Mouse (Mus musculus) lung, postnatal 0 days (tissue): ENCODE measurements around the gene Akap8. TPM values are rescaled to one million over a fixed set of nuclear protein-coding genes. Genes with fewer than 3 reads are reported as not detected.

ENCODE experiments used
- ATAC-seq: fragments of 200-750 bp; cut with Nextera tagmentation; 2 replicates; pipeline ENCODE4 v1.8.0; 2017; ENCODE audit warnings: moderate library complexity
- DNase-seq: peaks from one replicate; pipeline ENCODE4 v3.0.0-alpha.2; 2016; ENCODE audit warnings: low spot score
- H3K27ac ChIP-seq: fragments of 300-500 bp; sonication (generic); 2 replicates; pipeline ENCODE4 v1.5.1; 2014; ENCODE audit warnings: antibody characterized with exemption, mild to moderate bottlenecking, low read length, mixed read lengths
- H3K27me3 ChIP-seq: fragments of 300-500 bp; sonication (generic); replicated peaks from 2 replicates; pipeline ENCODE4 v1.6.1; 2014; ENCODE audit warnings: low read length, mixed read lengths; ENCODE audit not compliant: insufficient read depth
- H3K36me3 ChIP-seq: fragments of 300-500 bp; sonication (generic); 2 replicates; pipeline ENCODE4 v1.6.1; 2014; ENCODE audit warnings: low read length, mixed read lengths; ENCODE audit not compliant: insufficient read depth
- H3K4me1 ChIP-seq: fragments of 300-500 bp; sonication (generic); 2 replicates; pipeline ENCODE4 v1.6.1; 2014; ENCODE audit warnings: antibody characterized with exemption, low read depth, low read length, mixed read lengths; ENCODE audit not compliant: insufficient read depth
- H3K4me2 ChIP-seq: fragments of 300-500 bp; sonication (generic); replicated peaks from 2 replicates; pipeline ENCODE4 v1.6.1; 2014; ENCODE audit warnings: low read depth, mild to moderate bottlenecking, low read length, moderate library complexity, mixed read lengths
- H3K4me3 ChIP-seq: fragments of 300-500 bp; sonication (generic); 2 replicates; pipeline ENCODE4 v1.5.1; 2014; ENCODE audit warnings: low read depth, low read length
- H3K9ac ChIP-seq: fragments of 300-500 bp; sonication (generic); replicated peaks from 2 replicates; pipeline ENCODE4 v1.6.1; 2014; ENCODE audit warnings: low read depth, mild to moderate bottlenecking
- H3K9me3 ChIP-seq: fragments of 300-500 bp; sonication (generic); 2 replicates; pipeline ENCODE4 v1.6.1; 2016; ENCODE audit warnings: low read length, mixed read lengths
- CTCF ChIP-seq: IDR thresholded peaks from 2 replicates; pipeline ENCODE4 v1.5.1; 2016; ENCODE audit warnings: antibody characterized with exemption, mild to moderate bottlenecking
- EP300 ChIP-seq: IDR thresholded peaks from 2 replicates; pipeline ENCODE4 v1.6.1; 2016; ENCODE audit warnings: antibody characterized with exemption, mild to moderate bottlenecking, control low read depth
- WGBS: fragments of 180-500 bp; shearing (Covaris S2); extraction: QIAGEN DNeasy Blood & Tissue Kit; methylation state at CpG from one replicate; pipeline ENCODE4 v1.1.7; 2014; 5-methylcytosine and 5-hydroxymethylcytosine counted together
- polyA plus RNA-seq: library from polyadenylated mRNA; unstranded; fragments of >200 nt; fragmentation: Nextera tagmentation; extraction: Ambion mirVana; gene quantifications from 2 replicates; pipeline ENCODE4 v1.2.1, GENCODE M21; 2015

Akap8 gene
- polyA plus RNA-seq, 1 experiment from 2014 or later: 30.2 TPM

DNA sequence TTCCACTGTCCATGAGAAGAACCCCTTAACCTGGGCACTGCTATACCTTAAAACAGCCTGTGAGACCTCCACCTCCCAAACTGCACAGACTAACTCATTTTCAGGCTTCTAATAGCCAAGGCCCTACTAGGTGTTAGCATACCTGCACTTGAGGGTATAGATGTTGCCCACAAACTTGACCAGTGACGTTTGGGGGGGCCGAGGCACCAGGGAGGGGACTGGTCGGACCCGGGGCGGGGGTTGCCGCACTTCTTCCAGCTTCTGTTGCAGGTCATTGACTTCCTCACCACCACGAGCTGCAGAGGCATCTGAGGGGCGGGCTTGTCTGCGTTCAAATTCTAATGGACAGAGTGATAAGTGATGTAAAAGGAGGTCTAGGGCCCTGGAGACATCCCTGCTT is 35.2 kb upstream of the Akap8 start:
- no peak overlapping the region for H3K4me3 ChIP-seq
- no peaks in the 10 kb centered on the region for H3K4me1 ChIP-seq
- H3K9ac ChIP-seq: no peak overlapping the region
- no peaks in the 10 kb centered on the region for H3K9me3 ChIP-seq
- H3K36me3 ChIP-seq: peaks cover 49% of the 10 kb centered on the region
- TF ChIP-seq CTCF (no peak), EP300 (no peak)
- ATAC-seq (no peak), DNase-seq (no peak)
- no peak overlapping the region for H3K4me2 ChIP-seq
- WGBS: 87% methylated on average over 9 of the region's 9 CpGs
- H3K27ac ChIP-seq: no peak overlapping the region
- H3K27me3 ChIP-seq: no peaks in the 10 kb centered on the region

GRCm38 (mm10) chr17:32355031-32355430 is 34.0 kb upstream of the Akap8 start:
- TF ChIP-seq EP300 (no peak), CTCF (no peak)
- ATAC-seq (no peak), DNase-seq (no peak)
- H3K27me3 ChIP-seq: no peaks in the 10 kb centered on the region
- no peaks in the 10 kb centered on the region for H3K4me1 ChIP-seq
- H3K9me3 ChIP-seq: no peaks in the 10 kb centered on the region
- no peak overlapping the region for H3K9ac ChIP-seq
- peaks cover 49% of the 10 kb centered on the region for H3K36me3 ChIP-seq
- no peak overlapping the region for H3K4me2 ChIP-seq
- WGBS: 90% methylated on average over 6 of the region's 6 CpGs
- no peak overlapping the region for H3K27ac ChIP-seq
- no peak overlapping the region for H3K4me3 ChIP-seq

DNA sequence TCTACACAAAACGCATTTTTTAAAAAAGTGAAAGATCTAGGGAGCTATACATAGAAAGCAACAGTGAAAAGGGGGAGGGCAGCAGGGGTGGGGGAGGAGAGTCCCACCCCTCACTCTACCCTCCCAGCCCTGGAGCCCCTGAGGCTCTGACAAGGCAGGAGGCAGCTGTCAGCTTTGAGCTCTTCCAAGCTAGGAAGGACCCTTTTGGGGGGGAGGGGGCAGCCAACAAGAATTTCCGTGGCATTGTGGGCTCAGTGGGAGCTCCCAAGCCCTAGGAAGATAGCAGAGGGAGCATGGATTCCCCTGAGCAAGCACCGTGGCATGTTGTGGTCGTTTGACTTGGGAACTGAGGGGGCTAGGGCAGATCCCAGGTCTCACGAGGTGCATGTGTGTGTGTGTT is 33.2 kb upstream of the Akap8 start:
- no peak overlapping the region for H3K4me3 ChIP-seq
- H3K4me1 ChIP-seq: peaks cover 3% of the 10 kb centered on the region; the same call in 1 of the 2 replicates
- ATAC-seq (no peak), DNase-seq (no peak)
- peaks cover 46% of the 10 kb centered on the region for H3K36me3 ChIP-seq
- TF ChIP-seq EP300 (no peak), CTCF (no peak)
- 72% methylated on average over 5 of the region's 5 CpGs for WGBS
- H3K4me2 ChIP-seq: no peak overlapping the region
- H3K9me3 ChIP-seq: no peaks in the 10 kb centered on the region
- H3K27me3 ChIP-seq: no peaks in the 10 kb centered on the region
- no peak overlapping the region for H3K9ac ChIP-seq
- H3K27ac ChIP-seq: no peak overlapping the region

GRCm38 (mm10) chr17:32353696-32354095 is 32.7 kb upstream of the Akap8 start:
- 69% methylated on average over 4 of the region's 4 CpGs for WGBS
- peaks cover 41% of the 10 kb centered on the region for H3K36me3 ChIP-seq

GRCm38 (mm10) chr17:32351726-32352125 is 30.7 kb upstream of the Akap8 start:
- Histone ChIP-seq H3K4me2 (no peak overlapping the region), H3K9ac (no peak overlapping the region), H3K9me3 (no peaks in the 10 kb centered on the region), H3K27ac (no peak overlapping the region), H3K27me3 (no peaks in the 10 kb centered on the region), H3K4me3 (no peak overlapping the region), H3K36me3 (peaks cover 25% of the 10 kb centered on the region), H3K4me1 (peaks cover 4% of the 10 kb centered on the region; the same call in 1 of the 2 replicates)
- TF ChIP-seq CTCF: no peak
- TF ChIP-seq EP300: no peak
- no peak for DNase-seq
- ATAC-seq: no peak

More at GRCm38 (mm10) chr17:32353696-32354095, 32.7 kb upstream of the Akap8 start:
- TF ChIP-seq CTCF (no peak), EP300 (no peak)
- H3K4me1 ChIP-seq: peaks cover 4% of the 10 kb centered on the region; the same call in 1 of the 2 replicates
- H3K4me3 ChIP-seq: no peak overlapping the region
- H3K27me3 ChIP-seq: no peaks in the 10 kb centered on the region
- H3K9me3 ChIP-seq: no peaks in the 10 kb centered on the region
- H3K9ac ChIP-seq: no peak overlapping the region
- H3K27ac ChIP-seq: no peak overlapping the region
- DNase-seq: no peak
- H3K4me2 ChIP-seq: no peak overlapping the region
- ATAC-seq: no peak

DNA sequence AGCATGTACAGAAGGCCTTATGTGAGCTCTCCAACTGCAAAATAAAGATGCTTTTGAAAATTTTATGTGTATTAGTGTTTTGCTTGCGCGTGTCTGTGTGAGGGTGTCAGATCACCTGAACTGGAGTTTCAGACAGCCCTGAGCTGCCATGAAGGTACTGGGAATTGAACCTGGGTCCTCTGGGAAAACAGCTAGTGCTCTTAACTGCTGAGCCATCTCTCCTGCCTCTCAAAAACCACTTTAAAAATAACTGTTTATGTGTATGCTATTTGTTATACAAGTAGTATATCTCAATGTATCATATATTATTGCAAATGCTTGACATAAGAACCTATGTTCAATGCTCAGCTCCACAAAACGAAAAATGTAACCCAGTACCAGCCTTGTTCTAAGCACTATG is 30.2 kb upstream of the Akap8 start:
- WGBS: 60% methylated on average over 3 of the region's 3 CpGs
- H3K9me3 ChIP-seq: no peaks in the 10 kb centered on the region
- H3K4me3 ChIP-seq: peak overlapping the region; percentile 92; the same call in 1 of the 2 replicates
- H3K9ac ChIP-seq: no peak overlapping the region
- peaks cover 4% of the 10 kb centered on the region; the same call in 1 of the 2 replicates for H3K4me1 ChIP-seq
- TF ChIP-seq CTCF (no peak), EP300 (no peak)
- peaks cover 20% of the 10 kb centered on the region for H3K36me3 ChIP-seq
- no peak overlapping the region; the same call in 1 of the 2 replicates for H3K4me2 ChIP-seq
- no peak for ATAC-seq
- no peak overlapping the region for H3K27ac ChIP-seq
- H3K27me3 ChIP-seq: no peaks in the 10 kb centered on the region
- no peak for DNase-seq
